Mouse (Mus musculus): Measurements from ENCODE around the gene Gm20909. TPM values are rescaled to one million over a fixed set of nuclear protein-coding genes. Genes with fewer than 3 reads are reported as not detected.
"Not testable (repeated sequence)": the region's sequence is repeated elsewhere in the genome, so short reads cannot be mapped to it uniquely, and the experiment has no call there.

The Gm20909 gene
- not detected for polyA plus RNA-seq (2017; shearing (Covaris generic))

- ATAC-seq: not testable (repeated sequence)
Measured at GRCm38 (mm10) chrY:21164270-21164669, at the start of gene Gm20909. Gene Gm20909, plus strand, starts transcription at chrY:21164570.

Other genes with a start within 250 kb of the Gm20909 start
- not detected for gene Gm29866, start 170.9 kb upstream of the Gm20909 start, polyA plus RNA-seq (2017; shearing (Covaris generic))
- gene Gm20865, start 77.0 kb downstream of the Gm20909 start, polyA plus RNA-seq (2017; shearing (Covaris generic)): not detected